ENCODE assay signal across 10 mouse cellular contexts in genomic region chr4:133022954-133023635, GRCm38 (mm10). TPM values are rescaled to one million over a fixed set of nuclear protein-coding genes. Genes with fewer than 3 reads are reported as not detected.
DNase-seq lines count a peak whose midpoint lies in the region; ATAC-seq and TF ChIP-seq lines count a peak whose summit lies in the region.
"Had no signal": no experiment of that assay in that cellular context is flagged by ENCODE, and none has a peak within 500 bp of the region (broad histone marks: within the 10 kb centered on the region; RNA-seq: fewer than 3 reads in every experiment).

No protein-coding gene starts in this region.

- no peak for ATAC-seq in heart, embryonic 12.5 days (ENCODE audit: insufficient number of reproducible peaks, low FRiP score)
- peak; percentile 60 for ATAC-seq in forebrain, embryonic 12.5 days (ENCODE audit: low FRiP score)
- ATAC-seq in midbrain, embryonic 12.5 days (ENCODE audit: low FRiP score, low read depth), result peak; percentile 57
- ATAC-seq: intestine, embryonic 16.5 days had no signal

- no peak overlapping the region for H3K27ac ChIP-seq in heart, embryonic 12.5 days (ENCODE audit: poor library complexity, severe bottlenecking)
- H3K27ac ChIP-seq in forebrain, embryonic 12.5 days, result peak overlapping the region; percentile 79
- H3K27ac ChIP-seq in midbrain, embryonic 12.5 days (replicated peaks), result peak overlapping the region; percentile 84

- no peak for DNase-seq in heart, adult 8-10 months (ENCODE audit: low spot score)
- peak; percentile 90 for DNase-seq in brain, embryonic 14.5 days (ENCODE audit: low read depth)
- DNase-seq in B cell, adult 2 months, result no peak
- DNase-seq in gastrocnemius, postnatal 14 days, result no peak
- DNase-seq in left cerebral cortex, adult 9 months (ENCODE audit: low spot score in 2 of 2), result no peak
- DNase-seq: thymus, postnatal 4 days had no signal

- no peak for TF ChIP-seq POLR2A in brain, embryonic 14.5 days (IDR thresholded peaks at IDR 0.05; ENCODE audit: borderline replicate concordance, extremely low read depth, insufficient read depth, insufficient read length, poor library complexity, severe bottlenecking)

- intact Hi-C loops in gastrocnemius, postnatal 14 days (cut with DNase I; ENCODE audit: low total_unique reads), result no loop called here

- no peak overlapping the region for H3K4me2 ChIP-seq in heart, embryonic 12.5 days
- peak overlapping the region; percentile 51 for H3K4me2 ChIP-seq in forebrain, embryonic 12.5 days
- H3K4me2 ChIP-seq in midbrain, embryonic 12.5 days (replicated peaks), result peak overlapping the region; percentile 51

- H3K4me3 ChIP-seq in heart, embryonic 12.5 days, result no peak overlapping the region
- H3K4me3 ChIP-seq in forebrain, embryonic 12.5 days (replicated peaks), result no peak overlapping the region
- peak overlapping the region; percentile 24; the same call in 1 of the 2 replicates for H3K4me3 ChIP-seq in midbrain, embryonic 12.5 days

- H3K9me3 ChIP-seq in heart, embryonic 12.5 days (replicated peaks), result no peaks in the 10 kb centered on the region
- H3K9me3 ChIP-seq in forebrain, embryonic 12.5 days, result no peaks in the 10 kb centered on the region
- no peaks in the 10 kb centered on the region for H3K9me3 ChIP-seq in midbrain, embryonic 12.5 days

- H3K9ac ChIP-seq in heart, embryonic 12.5 days, result 0 out of 2 replicates have a peak overlapping the region, but pooled peaks have one; percentile 15
- H3K9ac ChIP-seq in forebrain, embryonic 12.5 days, result peak overlapping the region; percentile 45; the same call in 1 of the 2 replicates
- H3K9ac ChIP-seq in midbrain, embryonic 12.5 days (replicated peaks), result peak overlapping the region; percentile 24

- peaks cover 20% of the 10 kb centered on the region; the same call in 1 of the 2 replicates for H3K36me3 ChIP-seq in heart, embryonic 12.5 days
- no peaks in the 10 kb centered on the region for H3K36me3 ChIP-seq in forebrain, embryonic 12.5 days (replicated peaks)
- H3K36me3 ChIP-seq in midbrain, embryonic 12.5 days, result 0 out of 2 replicates have a peak, but pooled peaks cover 1% of the 10 kb centered on the region

- no peaks in the 10 kb centered on the region for H3K27me3 ChIP-seq in heart, embryonic 12.5 days (replicated peaks)
- H3K27me3 ChIP-seq in forebrain, embryonic 12.5 days, result no peaks in the 10 kb centered on the region
- peaks cover 13% of the 10 kb centered on the region; the same call in 1 of the 2 replicates for H3K27me3 ChIP-seq in midbrain, embryonic 12.5 days

- no peak for TF ChIP-seq CTCF in brain, embryonic 14.5 days (IDR thresholded peaks at IDR 0.05; ENCODE audit: borderline replicate concordance, extremely low read depth, insufficient read depth, insufficient read length)

- 75% methylated on average over 14 of the region's 14 CpGs for WGBS in heart, embryonic 12.5 days
- WGBS in forebrain, embryonic 12.5 days, result 17% methylated on average over 14 of the region's 14 CpGs
- WGBS in midbrain, embryonic 12.5 days, result 25% methylated on average over 14 of the region's 14 CpGs

- peaks cover 100% of the 10 kb centered on the region for H3K4me1 ChIP-seq in heart, embryonic 12.5 days (replicated peaks)
- H3K4me1 ChIP-seq in forebrain, embryonic 12.5 days, result peaks cover 95% of the 10 kb centered on the region
- peaks cover 91% of the 10 kb centered on the region for H3K4me1 ChIP-seq in midbrain, embryonic 12.5 days

RNA-seq across cellular contexts. Expression of gene Ahdc1, which starts 12.0 kb away (rescaled TPM):
- 11.6 and 11.7 TPM in 2 replicates for polyA plus RNA-seq in heart, embryonic 12.5 days (2016; fragmentation: Nextera tagmentation; extraction: Ambion mirVana)
- total RNA-seq in heart, adult 8-10 months (2022), result 10 to 100 TPM; 37.5 to 52.5 (median 45.0) TPM
- 20.9 and 43.2 TPM in 2 replicates for polyA plus RNA-seq in brain, embryonic 14.5 days (2012; rRNA removed)
- 7.2 and 8.1 TPM in 2 replicates for polyA plus RNA-seq in forebrain, embryonic 12.5 days (2016; fragmentation: Nextera tagmentation; extraction: Ambion mirVana)
- 8.9 and 9.1 TPM in 2 replicates for polyA plus RNA-seq in midbrain, embryonic 12.5 days (2016; fragmentation: Nextera tagmentation; extraction: Ambion mirVana)
- 10 to 100 TPM; 37.1 to 56.1 TPM for total RNA-seq in gastrocnemius, postnatal 14 days (2021)

RNA-seq across cellular contexts. Expression of gene Fgr, which starts 49.2 kb away (rescaled TPM):
- polyA plus RNA-seq in heart, embryonic 12.5 days (2016; fragmentation: Nextera tagmentation; extraction: Ambion mirVana), result 0.19 and 0.23 TPM in 2 replicates
- total RNA-seq in heart, adult 8-10 months (2022), result 1 to 10 TPM in 1 of 4 experiments, under 1 TPM in 3; 0.14 to 2.5 (median 0.49) TPM
- polyA plus RNA-seq in brain, embryonic 14.5 days (2012; rRNA removed), result 0.09 and 0.15 TPM in 2 replicates
- 0.12 and 0.20 TPM in 2 replicates for polyA plus RNA-seq in forebrain, embryonic 12.5 days (2016; fragmentation: Nextera tagmentation; extraction: Ambion mirVana)
- polyA plus RNA-seq in midbrain, embryonic 12.5 days (2016; fragmentation: Nextera tagmentation; extraction: Ambion mirVana), result 0.08 and 0.12 TPM in 2 replicates
- total RNA-seq in gastrocnemius, postnatal 14 days (2021), result under 1 TPM; 0.10 to 0.16 TPM
